ENCODE assay signal across 23 mouse cellular contexts in the genomic region with DNA sequence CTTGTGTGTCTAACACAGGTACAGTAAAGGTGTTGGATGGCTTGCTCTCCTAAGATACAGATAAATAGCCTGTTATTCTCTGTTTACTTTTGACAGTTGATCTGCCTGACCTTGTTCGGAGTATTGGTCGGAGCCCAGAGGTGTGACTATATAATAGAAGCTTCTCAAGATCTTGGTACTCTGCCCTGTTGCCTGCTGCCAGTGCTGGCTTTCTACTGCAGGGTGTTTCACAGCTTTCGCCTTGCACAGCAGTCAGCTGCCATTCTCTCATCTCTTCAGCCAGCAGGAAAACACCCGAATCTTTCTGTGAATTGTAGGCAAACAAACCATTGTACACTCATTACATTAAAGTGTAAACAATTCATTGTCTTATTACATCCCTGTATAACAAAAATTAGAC.
A peak's percentile ranks its signal among the peaks of the same experiment; 100 is the strongest.
DNase-seq lines count a peak whose midpoint lies in the region; ATAC-seq and TF ChIP-seq lines count a peak whose summit lies in the region.
"Had no signal": no experiment of that assay in that cellular context is flagged by ENCODE, and none has a peak within 500 bp of the region (broad histone marks: within the 10 kb centered on the region; RNA-seq: fewer than 3 reads in every experiment).

No protein-coding gene starts in this region.

- H3K4me2 ChIP-seq in midbrain, postnatal 0 days (ENCODE audit: low read depth, low read length, poor library complexity, severe bottlenecking), result no peak overlapping the region
- no peak overlapping the region for H3K4me2 ChIP-seq in midbrain, embryonic 16.5 days (ENCODE audit: low read length)
- H3K4me2 ChIP-seq: forebrain, embryonic 13.5 days; heart, embryonic 11.5 days; hindbrain, embryonic 12.5 days; hindbrain, embryonic 15.5 days had no signal

- no peak for DNase-seq in cerebellum, adult 11-12 months
- peak; percentile 69 to 71 for DNase-seq in cerebellum, postnatal 10 days
- DNase-seq in cerebellum, adult 8-10 months, result no peak
- peak; percentile 28 for DNase-seq in midbrain, postnatal 0 days (ENCODE audit: low spot score)
- DNase-seq in thymus, postnatal 0 days (ENCODE audit: low spot score), result no peak
- DNase-seq in layer of hippocampus, adult 11-12 months (ENCODE audit: low spot score), result no peak
- DNase-seq: adrenal gland, adult 8-10 months; adrenal gland, postnatal 36 days; gastrocnemius, postnatal 10 days; gastrocnemius, postnatal 36 days; heart, adult 11 months; kidney, adult 18-20 months had no signal

- no peak overlapping the region for H3K27ac ChIP-seq in midbrain, postnatal 0 days (ENCODE audit: low read depth, low read length)
- no peak overlapping the region for H3K27ac ChIP-seq in midbrain, embryonic 16.5 days (ENCODE audit: low read length)
- H3K27ac ChIP-seq: forebrain, embryonic 10.5 days; forebrain, embryonic 13.5 days; hindbrain, embryonic 12.5 days; hindbrain, embryonic 15.5 days had no signal

- ATAC-seq in cerebellum, adult (ENCODE audit: insufficient number of reproducible peaks, low FRiP score, low TSS enrichment), result peak; percentile 58; the same call in 1 of the 2 replicates
- no peak for ATAC-seq in midbrain, postnatal 0 days (ENCODE audit: low FRiP score)
- no peak for ATAC-seq in midbrain, embryonic 16.5 days
- ATAC-seq: activated CD4-positive, CD25-positive, alpha-beta regulatory T cell, adult 4 months; forebrain, embryonic 13.5 days; forebrain, embryonic 16.5 days; inflammation-experienced regulatory T-cells, adult 6 months; intestine, embryonic 16.5 days had no signal

- WGBS in midbrain, postnatal 0 days, result 76% methylated on average over 4 of the region's 4 CpGs
- WGBS in midbrain, embryonic 16.5 days, result 86% methylated on average over 4 of the region's 4 CpGs

- H3K36me3 ChIP-seq in midbrain, postnatal 0 days (ENCODE audit: insufficient read depth, low read length), result no peaks in the 10 kb centered on the region
- H3K36me3 ChIP-seq in midbrain, embryonic 16.5 days (ENCODE audit: control insufficient read depth, insufficient read depth, low read length), result no peaks in the 10 kb centered on the region
- H3K36me3 ChIP-seq: forebrain, embryonic 10.5 days; hindbrain, embryonic 12.5 days; hindbrain, embryonic 15.5 days had no signal

- no peaks in the 10 kb centered on the region for H3K9me3 ChIP-seq in midbrain, postnatal 0 days (ENCODE audit: low read length)
- no peaks in the 10 kb centered on the region for H3K9me3 ChIP-seq in midbrain, embryonic 16.5 days (replicated peaks; ENCODE audit: control insufficient read depth, low read length, poor library complexity, severe bottlenecking)
- H3K9me3 ChIP-seq: forebrain, embryonic 10.5 days; forebrain, embryonic 13.5 days; hindbrain, embryonic 12.5 days; hindbrain, embryonic 15.5 days had no signal

- H3K9ac ChIP-seq in midbrain, postnatal 0 days (replicated peaks; ENCODE audit: low read length, poor library complexity, severe bottlenecking), result no peak overlapping the region
- no peak overlapping the region for H3K9ac ChIP-seq in midbrain, embryonic 16.5 days (ENCODE audit: low read depth, low read length)
- H3K9ac ChIP-seq: forebrain, embryonic 13.5 days; hindbrain, embryonic 12.5 days; hindbrain, embryonic 15.5 days had no signal

- no peaks in the 10 kb centered on the region for H3K4me1 ChIP-seq in midbrain, postnatal 0 days (ENCODE audit: insufficient read depth, low read length)
- H3K4me1 ChIP-seq in midbrain, embryonic 16.5 days (ENCODE audit: control insufficient read depth, insufficient read depth, low read length), result no peaks in the 10 kb centered on the region
- H3K4me1 ChIP-seq: forebrain, embryonic 10.5 days; forebrain, embryonic 13.5 days; hindbrain, embryonic 12.5 days; hindbrain, embryonic 15.5 days had no signal

- H3K4me3 ChIP-seq in midbrain, postnatal 0 days (ENCODE audit: low read depth, low read length), result no peak overlapping the region
- H3K4me3 ChIP-seq in midbrain, embryonic 16.5 days (ENCODE audit: low read depth, low read length), result no peak overlapping the region
- H3K4me3 ChIP-seq: forebrain, embryonic 10.5 days; forebrain, embryonic 13.5 days; hindbrain, embryonic 12.5 days; hindbrain, embryonic 15.5 days had no signal

- no peak for TF ChIP-seq CTCF in midbrain, postnatal 0 days (IDR thresholded peaks at IDR 0.05)

- H3K27me3 ChIP-seq in midbrain, postnatal 0 days (ENCODE audit: insufficient read depth, low read length), result no peaks in the 10 kb centered on the region
- H3K27me3 ChIP-seq in midbrain, embryonic 16.5 days (ENCODE audit: control insufficient read depth, insufficient read depth, low read depth, low read length), result no peaks in the 10 kb centered on the region
- H3K27me3 ChIP-seq: forebrain, embryonic 13.5 days; hindbrain, embryonic 12.5 days; hindbrain, embryonic 15.5 days had no signal

Comparison
In these comparisons a context has a peak if more than half of its experiments do, and no peak if none do; other contexts are left out.
1. DNase-seq: peak in cerebellum, postnatal 10 days (2 of 2) and midbrain, postnatal 0 days (single experiment); none in cerebellum, adult 11-12 months (single experiment), cerebellum, adult 8-10 months (single experiment), thymus, postnatal 0 days (single experiment) and layer of hippocampus, adult 11-12 months (single experiment).